Mouse (Mus musculus) limb, embryonic 15.5 days (tissue): ENCODE measurements at regions not wholly inside any gene's neighbourhood (a gene's known extent, or its start where the extent isn't known, plus 50 kb on each side); places are given as distances from the start of the nearest gene placed in this dataset.

Experiments
- ATAC-seq: fragments of 200-750 bp; cut with Nextera tagmentation; 2 replicates; pipeline ENCODE4 v1.8.0; 2017; ENCODE audit warnings: low read depth, moderate TSS enrichment; ENCODE audit not compliant: insufficient number of reproducible peaks, low FRiP score, low TSS enrichment
- H3K27ac ChIP-seq: fragments of 300-500 bp; sonication (generic); 2 replicates; pipeline ENCODE4 v1.5.1; 2015; ENCODE audit warnings: moderate library complexity, mild to moderate bottlenecking, inconsistent platforms
- H3K27me3 ChIP-seq: fragments of 300-500 bp; sonication (generic); 2 replicates; pipeline ENCODE4 v1.6.1; 2015; ENCODE audit warnings: inconsistent platforms
- H3K36me3 ChIP-seq: fragments of 300-500 bp; sonication (generic); 2 replicates; pipeline ENCODE4 v1.6.1; 2015; ENCODE audit warnings: inconsistent platforms
- H3K4me1 ChIP-seq: fragments of 300-500 bp; sonication (generic); 2 replicates; pipeline ENCODE4 v1.6.1; 2015; ENCODE audit warnings: inconsistent platforms
- H3K4me2 ChIP-seq: fragments of 300-500 bp; sonication (generic); 2 replicates; pipeline ENCODE4 v1.6.1; 2015; ENCODE audit warnings: mild to moderate bottlenecking, inconsistent platforms
- H3K4me3 ChIP-seq: fragments of 300-500 bp; sonication (generic); 2 replicates; pipeline ENCODE4 v1.5.1; 2015; ENCODE audit warnings: mild to moderate bottlenecking, inconsistent platforms
- H3K9ac ChIP-seq: fragments of 300-500 bp; sonication (generic); 2 replicates; pipeline ENCODE4 v1.6.1; 2015; ENCODE audit warnings: inconsistent platforms
- H3K9me3 ChIP-seq: fragments of 300-500 bp; sonication (generic); 2 replicates; pipeline ENCODE4 v1.6.1; 2016; ENCODE audit warnings: inconsistent platforms
- WGBS: fragments of 180-500 bp; shearing (Covaris S2); methylation state at CpG from one replicate; pipeline ENCODE4 v1.1.7; 2015; 5-methylcytosine and 5-hydroxymethylcytosine counted together

DNA sequence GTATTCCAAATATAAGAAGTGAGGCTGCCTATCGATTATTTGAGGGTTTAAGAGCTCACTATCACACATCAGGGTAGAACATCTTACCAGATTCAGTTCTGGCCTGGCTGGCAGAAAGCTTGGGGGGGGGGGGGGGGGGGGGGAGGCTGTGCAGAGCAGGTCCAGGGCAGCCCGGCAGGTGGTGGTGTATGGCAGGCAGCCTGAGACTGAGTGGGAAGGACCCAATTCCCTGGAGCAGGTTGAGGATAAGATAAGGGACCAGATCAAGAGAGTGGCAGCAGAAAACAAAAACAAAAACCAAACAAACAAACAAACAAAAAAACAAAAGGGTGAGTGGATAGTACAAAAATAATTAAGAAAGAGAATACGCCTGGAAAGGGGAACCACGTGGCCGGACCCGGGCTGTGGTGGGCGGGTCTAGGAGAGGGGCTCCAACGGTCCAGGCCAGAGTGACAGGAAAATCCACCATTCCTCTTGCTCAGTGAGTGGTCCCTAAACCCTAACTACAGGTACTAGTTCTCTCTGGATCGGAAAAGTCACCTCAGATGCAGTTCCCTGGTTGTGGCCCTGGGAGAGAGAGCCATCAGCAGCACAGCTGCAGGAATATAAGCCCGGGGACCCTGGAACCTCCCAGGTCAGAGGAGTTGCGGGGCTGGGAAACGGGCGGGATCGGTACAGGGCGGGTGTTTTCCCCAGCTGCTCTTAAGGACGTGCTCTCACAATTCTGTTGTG is 73.3 kb downstream of the Vmn2r112 start:
- Histone ChIP-seq H3K4me2 (peak overlapping the region; percentile 51), H3K27ac (no peak overlapping the region), H3K4me1 (no peaks in the 10 kb centered on the region), H3K27me3 (no peaks in the 10 kb centered on the region), H3K9ac (no peak overlapping the region), H3K4me3 (peak overlapping the region; percentile 39), H3K9me3 (no peaks in the 10 kb centered on the region), H3K36me3 (no peaks in the 10 kb centered on the region)
- ATAC-seq: no peak
- 17% methylated on average over 16 of the region's 16 CpGs for WGBS
